Mouse (Mus musculus): Measurements from ENCODE around the gene Arhgap10.

Gene Arhgap10

DNA sequence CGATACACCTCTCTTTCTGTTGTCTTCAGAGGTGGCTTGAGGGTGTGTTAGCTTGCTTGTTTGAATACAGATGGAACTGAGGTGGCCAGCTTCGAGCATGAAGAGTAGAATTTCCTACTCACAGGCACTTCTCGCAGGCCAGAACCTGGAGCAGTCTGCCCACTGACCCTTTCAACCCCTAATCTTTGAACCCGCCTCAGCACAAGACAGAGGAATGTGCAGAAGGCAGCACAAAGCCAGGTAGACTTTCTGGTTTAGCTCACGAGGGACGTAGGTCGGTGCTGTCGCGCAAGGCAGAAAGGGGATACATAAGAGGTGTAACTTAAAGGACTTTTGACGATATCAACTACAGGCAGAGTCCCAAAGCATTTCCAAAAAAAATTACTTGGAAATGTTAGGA lies 908 bp downstream of the Arhgap10 start:
- DNase-seq (ENCODE audit: low spot score) = no peak

DNA sequence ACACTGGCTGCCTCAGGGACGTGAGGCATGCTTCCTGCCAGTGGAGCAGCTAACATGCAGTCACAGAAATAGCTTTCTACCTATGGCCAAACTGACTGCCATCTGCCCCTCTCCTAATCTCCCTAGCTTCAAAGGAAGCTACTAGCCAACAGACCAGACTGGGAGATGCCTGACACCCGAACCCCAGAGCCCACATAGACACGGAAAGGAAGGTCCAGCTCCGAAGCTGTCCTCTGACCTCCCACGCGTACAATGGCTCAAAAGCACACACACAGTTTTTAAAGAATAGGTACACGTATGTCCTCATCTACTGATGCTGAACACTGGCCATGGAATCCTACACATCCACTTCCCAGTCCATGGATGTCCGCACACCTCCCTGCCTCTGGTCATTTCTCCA lies 2.0 kb downstream of the Arhgap10 start:
- no peak for DNase-seq (ENCODE audit: low spot score)

DNA sequence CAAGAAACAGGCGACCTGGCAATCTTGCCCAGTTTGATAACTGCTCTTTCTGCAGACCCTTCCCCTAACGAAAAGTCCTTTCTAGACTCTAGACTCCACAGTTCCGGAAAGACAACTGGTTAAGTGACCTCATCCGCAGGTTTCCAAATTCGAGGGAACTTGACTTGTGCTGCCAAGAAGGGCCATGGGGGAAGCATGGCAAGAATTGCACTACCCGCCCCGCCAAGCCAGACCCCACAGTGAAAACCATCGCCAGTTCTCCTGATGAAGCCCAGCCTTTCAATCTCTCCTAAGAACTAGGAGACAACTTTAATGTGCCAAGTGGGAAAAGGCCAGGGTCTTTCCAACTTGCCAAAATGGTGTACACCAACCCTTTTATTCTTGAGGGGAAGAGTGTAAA lies 2.6 kb downstream of the Arhgap10 start:
- no peak for DNase-seq (ENCODE audit: low spot score)

DNA sequence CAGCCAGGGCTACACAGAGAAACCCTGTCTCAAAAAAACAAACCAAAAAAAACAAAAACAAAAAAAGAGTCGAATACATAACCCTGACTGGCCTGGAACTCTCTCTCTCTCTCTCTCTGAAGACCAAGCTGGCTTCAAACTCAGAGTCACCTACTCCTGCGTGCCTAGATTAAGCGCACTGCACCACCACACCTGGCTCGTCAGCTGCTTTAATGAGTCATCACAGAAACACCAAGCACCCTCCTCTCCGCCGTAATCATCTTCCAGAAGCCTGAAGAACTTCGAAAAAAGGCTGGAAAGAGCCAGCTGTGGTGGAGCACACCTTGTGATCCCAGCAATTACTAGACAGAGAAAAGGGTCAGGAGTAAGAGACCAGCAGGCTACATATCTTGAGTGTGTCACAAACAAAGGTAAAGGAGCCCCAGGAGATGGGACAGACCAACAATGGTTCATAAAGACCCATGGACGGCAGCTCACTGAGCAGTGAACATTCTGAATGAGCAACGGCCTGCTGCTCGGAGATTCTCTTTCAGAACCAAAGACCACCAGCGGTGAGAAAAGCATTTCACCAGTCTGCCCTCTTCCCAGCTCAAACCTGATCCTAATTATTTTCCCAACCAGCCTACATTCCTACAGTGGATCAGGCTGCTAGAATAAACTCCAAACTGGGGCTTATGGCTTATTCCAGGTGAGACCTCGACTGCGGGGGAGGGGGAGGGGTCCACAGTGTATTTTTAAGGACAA lies 5.8 kb downstream of the Arhgap10 start:
- DNase-seq (ENCODE audit: low spot score) = no peak

DNA sequence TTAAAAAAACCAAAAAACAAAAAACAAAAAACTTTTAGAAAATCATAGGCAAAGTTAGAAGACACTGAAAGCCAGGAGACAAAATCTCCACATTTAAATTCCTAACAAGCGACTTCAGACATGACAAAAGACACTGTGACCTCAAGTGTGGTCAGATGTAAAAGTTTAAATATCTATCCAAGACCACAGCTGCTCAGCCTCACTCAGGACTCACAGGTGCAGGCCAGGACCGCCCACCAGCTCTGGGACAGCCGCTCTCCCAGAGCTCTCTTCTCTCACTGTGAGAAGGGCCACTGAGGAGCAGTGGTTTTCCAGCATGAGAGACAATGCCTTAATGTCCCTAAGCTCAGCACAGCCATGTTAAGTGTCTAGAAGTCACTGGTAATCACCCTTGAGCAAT lies 7.3 kb downstream of the Arhgap10 start:
- DNase-seq (ENCODE audit: low spot score) = no peak

DNA sequence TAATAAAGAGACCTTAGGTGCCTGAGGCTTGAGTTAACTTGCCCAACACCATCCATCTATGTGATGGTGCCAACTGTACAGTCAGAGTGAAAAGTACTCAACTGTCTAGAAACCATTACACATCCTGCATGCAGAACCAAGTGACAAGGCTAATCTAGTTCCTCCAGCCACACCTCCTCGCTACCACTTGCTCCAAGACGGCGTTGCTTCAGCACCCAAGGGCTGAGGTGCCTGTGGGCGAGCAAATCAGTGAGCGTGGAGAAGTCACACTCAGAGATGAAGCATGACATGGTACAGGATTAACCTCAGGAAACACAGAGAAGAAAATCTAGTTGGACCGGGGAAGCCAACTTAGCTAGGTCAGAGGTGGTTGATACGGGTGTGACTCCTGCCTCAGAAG lies 8.7 kb downstream of the Arhgap10 start:
- DNase-seq (ENCODE audit: low spot score) = no peak

DNA sequence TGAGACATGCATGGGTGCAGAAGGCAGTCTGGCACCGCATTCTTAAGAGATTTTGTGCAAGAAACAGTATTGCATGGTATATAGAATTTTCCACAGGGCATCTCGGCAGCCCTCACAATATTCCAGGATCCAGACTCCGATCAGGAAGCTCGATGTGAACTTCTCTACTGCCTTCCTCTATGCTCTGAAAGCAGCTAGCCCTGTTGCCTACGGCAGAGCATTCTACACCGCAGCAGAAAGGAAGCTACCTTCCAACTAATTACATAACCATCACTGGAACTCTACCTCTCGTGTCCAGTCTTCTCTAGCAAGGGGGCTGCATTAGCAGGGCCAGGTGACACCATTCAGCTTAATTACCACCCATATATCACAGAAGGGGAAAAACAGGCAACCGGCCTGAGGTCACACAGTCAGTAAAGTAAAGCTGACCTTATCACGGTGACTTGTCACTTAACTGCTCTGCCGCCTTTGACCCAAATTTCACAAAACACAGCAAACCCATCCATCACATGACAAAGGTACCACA lies 10.2 kb downstream of the Arhgap10 start:
- DNase-seq (ENCODE audit: low spot score) = no peak

DNA sequence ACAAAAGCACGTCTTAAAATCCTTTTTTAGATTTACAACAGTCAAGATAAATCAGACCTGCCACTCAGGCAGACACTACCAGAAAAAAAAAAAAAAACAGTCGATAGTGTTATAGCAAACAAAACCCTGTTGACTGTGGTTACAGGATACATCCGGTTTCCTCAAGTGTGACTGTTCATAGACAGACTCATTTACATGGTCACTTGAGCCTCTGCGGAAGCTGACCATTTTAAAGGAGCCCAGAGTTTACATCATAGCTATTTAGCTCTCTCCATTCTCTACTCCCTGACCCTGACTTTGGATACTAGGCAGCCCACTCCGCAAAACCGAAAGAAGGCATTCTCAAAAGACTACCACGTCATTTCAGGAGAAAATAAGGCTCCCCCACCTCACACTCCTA lies 11.2 kb downstream of the Arhgap10 start:
- no peak for DNase-seq (ENCODE audit: low spot score)

DNA sequence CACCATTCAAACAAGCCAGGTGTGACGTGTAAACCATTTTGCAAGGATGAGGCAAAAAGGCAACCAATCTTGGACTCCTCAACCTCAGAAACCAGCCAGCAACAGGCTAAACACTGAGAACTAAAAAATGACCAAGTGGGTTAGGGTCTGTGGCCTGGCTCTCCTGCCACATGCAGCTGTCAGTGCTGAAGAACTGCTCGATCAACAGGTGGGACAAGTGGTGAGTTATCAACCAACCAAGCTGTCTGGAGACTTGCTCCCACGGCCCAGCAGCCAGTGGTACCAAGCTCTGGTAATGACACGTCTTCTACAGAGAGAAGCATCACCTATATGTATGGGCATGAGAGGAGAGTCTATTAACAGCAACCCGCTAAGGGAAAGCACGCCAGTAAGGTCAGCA lies 15.2 kb downstream of the Arhgap10 start:
- no peak for DNase-seq (ENCODE audit: low spot score)

DNA sequence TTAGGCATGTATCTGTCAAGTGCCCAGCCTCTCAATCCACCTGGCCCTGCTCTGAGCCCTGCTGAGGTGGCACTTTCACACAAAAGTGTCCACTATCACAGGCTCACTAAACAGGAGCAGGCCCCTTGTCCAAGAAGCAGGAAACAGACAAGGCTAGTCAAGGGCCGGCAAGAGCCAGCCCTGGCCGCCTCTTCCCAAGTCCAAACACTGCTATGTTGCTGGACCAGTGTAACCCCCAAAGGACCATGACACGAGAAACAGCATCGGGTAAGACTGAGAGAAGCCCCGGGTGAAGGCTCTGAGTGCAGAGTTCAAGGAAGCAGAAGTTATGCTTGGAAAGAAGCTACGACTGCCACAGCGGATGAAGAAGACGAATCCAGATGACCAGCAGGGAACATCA lies 16.6 kb downstream of the Arhgap10 start:
- DNase-seq (ENCODE audit: low spot score) = no peak

DNA sequence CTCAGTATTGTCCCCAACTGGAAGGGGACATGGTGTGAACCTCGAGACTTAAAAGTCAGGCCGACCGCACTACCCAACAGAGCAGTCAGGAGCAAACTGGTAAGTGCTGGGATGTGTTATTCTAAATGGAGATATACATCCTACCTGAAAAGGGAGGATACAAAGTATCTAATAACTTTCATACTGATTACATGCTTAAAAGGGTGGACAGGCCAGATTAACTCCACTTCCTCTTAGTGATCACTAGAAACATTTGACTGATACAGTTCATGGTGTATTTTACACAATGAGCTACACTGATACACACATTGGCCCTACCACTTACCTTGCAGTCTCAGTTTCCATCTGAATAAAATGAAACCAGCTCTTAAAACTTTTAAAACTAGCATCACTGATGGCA lies 17.5 kb downstream of the Arhgap10 start:
- no peak for DNase-seq (ENCODE audit: low spot score)

DNA sequence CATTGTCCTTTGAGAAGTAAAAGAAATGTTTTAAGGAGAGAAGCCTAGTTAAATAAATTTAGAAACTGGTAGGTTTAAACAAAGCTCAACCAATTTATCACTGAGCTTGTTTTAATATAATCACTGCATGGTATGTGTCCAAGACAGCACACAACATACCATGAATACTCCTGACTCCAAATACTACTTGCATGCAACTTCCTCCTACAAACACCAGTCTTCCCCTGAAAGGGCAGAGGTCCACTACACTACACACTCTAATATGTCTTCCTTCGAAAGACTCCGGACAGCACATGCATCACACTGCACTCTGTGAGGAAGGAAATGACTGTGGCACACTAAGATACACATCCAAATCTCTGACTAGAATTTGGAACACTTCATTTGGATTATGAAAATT lies 20.3 kb downstream of the Arhgap10 start:
- DNase-seq (ENCODE audit: low spot score) = no peak

DNA sequence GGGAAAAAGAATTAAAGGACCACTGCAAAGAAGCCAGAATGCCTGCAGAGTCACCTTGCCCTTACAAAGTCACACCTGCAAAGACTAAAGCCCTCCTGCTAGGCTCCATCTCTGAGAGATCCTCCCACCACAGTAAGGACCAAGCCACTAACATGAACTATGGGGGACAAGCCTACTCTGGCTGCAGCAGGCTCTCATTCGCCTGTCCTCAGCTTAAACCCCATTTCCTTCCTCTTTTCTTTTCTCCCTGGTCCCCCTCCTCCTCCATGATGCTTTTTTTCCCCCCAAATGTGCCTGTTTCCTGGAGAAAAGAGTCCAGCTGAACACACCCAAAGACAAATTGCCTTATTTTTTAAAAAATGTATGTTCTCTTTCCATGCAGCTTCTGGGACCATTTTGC lies 21.5 kb downstream of the Arhgap10 start:
- no peak for DNase-seq (ENCODE audit: low spot score)

DNA sequence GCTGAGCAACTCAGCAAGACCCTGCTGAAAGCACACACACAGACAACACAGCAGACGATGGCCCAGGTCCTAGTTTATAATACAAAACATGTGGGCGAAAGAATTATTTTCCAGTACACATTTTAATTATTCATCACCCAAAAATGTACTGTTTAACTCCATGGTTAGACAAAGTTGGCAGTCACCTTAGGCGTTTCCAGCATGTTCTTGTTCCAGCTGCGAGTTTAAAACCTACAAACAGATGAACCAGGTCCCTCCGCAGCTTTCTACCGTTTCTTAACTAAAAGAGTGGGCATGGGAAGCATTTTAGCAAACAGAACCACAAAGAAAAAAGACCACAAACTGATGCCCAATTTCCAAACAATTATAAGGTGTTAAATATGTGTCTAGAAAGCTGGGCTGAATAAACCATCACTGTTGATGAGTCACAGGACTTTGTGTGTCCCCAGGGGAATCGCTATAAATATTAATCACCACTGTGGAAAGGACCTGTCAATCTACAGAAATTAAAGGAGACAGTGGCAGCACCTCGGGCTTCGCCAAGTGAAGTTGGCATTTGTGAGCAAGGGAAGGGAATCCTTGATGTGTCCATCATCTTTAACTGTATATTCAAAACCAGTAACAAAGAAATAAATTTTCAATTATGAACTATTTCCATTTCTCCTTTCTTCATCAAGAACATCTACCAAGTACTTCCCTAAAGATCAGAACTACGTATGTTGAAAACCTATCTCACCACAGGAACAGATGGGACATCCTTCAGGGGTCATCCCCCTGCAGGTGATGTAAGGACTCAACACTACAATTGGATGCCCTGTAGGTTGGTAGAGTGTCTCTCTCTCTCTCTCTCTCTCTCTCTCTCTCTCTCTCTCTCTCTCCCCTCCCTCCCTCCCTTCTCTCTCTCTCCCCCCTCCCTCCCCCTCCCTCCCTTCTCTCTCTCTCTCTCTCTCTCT lies 23.1 kb downstream of the Arhgap10 start:
- no peak for DNase-seq (ENCODE audit: low spot score)

DNA sequence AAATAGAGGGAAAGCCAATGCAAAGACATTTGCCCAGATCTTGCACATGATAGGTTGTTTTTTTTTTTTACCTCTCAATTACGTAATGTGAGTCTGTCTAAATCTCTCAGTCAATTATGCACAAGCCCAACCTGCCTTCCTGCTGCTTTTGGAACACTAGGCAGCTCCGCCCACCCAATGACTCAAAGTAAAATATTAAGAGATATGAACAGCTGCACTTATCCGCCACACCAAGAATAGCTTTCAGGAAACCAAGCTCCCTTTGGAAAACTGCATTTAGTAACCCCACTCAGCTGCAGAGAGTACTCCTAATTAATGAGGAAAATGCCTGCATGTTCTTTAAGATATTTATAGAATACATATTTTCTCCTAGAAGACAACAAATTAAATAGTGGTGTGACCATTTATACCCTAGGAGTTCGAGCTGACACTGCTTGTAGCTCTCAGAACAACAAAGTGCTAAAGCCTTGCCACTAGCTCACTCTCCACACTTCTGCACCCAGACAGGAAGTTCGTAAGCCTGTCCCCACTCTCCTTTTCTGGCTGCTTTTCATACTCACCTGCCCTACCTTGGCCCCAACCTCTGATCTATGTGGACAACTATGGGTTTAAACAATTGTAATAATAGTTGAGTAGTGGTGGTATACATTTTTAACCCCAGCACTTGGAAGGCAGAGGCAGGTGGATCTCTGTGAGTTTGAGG lies 25.2 kb downstream of the Arhgap10 start:
- DNase-seq (ENCODE audit: low spot score) = no peak

DNA sequence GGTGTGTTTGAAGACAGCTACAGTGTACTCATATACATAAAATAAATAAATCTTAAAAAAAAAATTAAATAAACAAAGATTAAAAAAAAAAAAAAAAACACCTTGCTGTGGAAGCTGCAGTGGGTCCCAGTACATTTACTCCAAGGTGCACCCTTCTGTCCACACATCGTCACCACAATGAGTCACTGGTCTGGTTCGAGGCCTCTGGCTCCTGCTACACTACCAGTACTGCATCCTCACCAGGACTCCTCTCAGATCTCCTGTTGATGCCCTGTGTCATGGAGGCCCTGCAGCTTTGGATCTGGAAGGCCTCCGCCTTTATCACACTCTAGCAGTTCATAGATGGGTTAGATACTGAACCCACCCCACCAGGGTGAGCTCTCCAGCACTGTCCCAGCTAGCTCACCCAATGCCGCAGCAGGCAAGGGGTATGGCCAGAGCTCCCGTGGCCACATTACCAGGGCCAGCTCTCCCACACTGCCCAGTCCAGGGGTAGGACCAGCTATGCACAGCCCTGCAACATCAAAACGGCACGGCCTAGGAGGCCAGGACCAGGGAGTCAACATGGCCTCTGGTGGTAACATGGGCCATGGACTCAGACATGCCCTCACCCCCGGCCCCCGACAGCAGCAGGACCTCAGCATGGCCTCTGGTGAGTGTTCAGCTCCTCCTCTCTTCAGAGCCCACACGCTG lies 26.4 kb downstream of the Arhgap10 start:
- no peak for DNase-seq (ENCODE audit: low spot score)

DNA sequence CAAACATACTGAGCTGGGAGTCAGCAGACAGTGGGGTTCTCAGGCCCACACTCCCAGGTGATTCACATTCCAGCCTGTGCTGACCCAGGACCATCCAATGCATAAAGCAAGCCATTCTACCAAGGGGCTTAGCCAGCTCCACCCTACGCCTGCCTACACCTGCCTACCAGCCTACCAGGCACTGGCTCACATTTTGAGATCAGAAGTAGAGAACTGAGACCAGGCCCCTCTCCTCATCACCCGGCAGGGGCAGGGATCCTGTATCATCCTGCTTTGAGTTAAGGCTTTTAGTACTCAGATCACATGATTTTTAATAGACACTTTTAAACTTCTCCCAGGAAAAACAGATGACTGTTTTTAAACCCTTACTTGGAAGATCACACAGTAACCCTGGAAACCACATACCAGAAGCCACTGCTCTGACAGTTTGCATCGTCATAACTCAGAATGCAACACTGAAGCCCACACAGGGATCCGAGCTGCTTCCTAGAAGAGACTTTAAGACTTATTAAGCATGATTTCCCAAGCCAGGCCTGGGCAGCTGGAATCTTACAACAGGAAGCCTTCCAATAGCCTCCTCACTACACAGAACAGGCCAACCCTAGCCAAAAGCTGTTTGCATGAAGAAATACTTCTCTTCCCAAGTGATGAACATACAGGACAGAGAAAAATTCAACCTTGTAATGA lies 27.5 kb downstream of the Arhgap10 start:
- no peak for DNase-seq (ENCODE audit: low spot score)

DNA sequence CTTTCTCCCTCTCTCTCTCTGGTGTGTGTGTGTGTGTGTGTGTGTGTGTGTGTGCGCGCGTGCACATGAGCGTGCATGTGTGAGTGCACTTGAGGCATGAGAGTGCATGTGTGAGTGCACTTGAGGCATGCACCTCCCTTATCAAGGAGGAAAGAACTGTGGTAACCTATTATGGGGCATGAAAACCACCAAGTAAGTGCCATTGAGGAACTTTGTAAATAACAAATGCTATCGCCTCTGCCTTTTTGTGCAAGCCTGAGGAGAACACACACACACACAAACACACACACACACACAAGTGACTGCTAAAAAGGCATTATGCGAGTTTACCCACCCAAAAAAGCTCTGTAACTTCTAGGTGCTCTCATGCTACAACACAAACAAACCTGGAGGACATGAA lies 28.5 kb downstream of the Arhgap10 start:
- DNase-seq (ENCODE audit: low spot score) = no peak

DNA sequence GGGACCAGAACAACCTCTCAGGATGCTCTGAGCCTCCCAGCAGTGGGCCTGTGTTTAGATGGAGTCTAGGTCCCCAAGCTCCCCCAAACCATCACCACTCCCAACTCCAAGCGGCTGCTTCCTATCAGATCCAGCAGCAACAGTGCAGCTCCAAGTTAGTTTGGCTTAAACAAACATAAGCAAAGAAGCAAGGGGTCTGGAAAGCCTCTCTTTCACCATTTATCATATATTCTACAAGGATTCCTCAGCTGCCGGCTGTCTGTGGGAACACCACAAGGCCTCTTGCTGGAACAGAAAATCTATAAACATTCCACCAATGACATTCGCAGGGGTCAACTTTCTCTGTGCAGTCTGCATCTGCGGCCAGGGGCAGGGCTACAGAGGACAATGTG lies 29.5 kb downstream of the Arhgap10 start:
- no peak for DNase-seq (ENCODE audit: low spot score)

DNA sequence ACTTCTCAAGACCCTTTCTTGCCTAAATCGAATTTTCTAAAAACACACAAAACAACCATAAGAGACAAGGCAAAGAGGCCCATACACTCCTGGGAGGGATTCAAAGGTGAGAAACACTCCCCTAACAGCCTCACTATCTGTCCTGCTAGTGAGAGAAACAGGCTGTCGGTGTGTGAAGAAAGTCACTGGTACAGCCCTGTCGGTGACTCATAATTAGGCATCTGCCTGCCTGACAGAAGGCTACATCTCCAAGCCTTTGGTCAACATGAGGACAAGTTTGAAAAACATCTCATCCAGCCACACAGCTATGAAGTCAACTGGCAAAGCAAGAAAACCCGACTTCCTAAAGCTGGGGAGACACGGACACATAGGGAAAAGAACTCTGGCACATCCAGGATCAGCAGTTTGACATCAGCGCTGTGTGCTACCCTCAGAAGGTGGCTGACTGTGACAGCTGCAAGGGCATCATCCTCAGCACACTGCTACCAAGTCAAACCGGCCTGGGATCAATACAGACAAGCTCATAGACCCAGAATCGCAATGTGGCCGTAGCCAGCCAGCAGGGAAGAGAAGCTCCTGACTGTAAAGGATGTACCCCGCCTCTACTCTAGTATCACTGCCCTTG lies 30.1 kb downstream of the Arhgap10 start:
- DNase-seq (ENCODE audit: low spot score) = no peak

DNA sequence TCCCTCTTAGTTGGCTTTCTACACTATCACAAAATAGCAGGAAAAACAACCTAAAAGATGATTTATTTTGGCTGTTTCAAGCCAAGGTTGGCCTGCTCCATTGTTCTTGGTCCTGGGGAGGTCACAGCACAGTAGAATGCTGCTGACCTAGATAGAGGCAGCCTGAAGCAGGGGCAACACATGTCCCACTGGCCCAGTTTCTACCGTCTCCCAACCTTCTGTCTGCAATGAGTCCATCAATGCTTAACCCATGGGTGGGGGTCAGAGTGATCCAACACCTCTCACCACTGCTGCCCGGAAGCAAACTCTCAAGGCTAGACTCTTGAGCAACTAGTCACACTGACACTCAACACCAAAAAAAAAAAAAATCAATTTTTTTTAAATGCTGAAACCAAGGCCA lies 31.0 kb downstream of the Arhgap10 start:
- DNase-seq (ENCODE audit: low spot score) = no peak

Measured in testis, postnatal 10 days (tissue).